Mouse (Mus musculus) frontal cortex, postnatal 25 days (tissue): ENCODE measurements around the gene Olfr453.

ENCODE experiments used
- DNase-seq, 2 experiments: peaks; one replicate each; pipeline ENCODE4 v3.0.0; 2022; ENCODE audit warnings: low spot score in 2 of 2

Olfr453 gene

DNA sequence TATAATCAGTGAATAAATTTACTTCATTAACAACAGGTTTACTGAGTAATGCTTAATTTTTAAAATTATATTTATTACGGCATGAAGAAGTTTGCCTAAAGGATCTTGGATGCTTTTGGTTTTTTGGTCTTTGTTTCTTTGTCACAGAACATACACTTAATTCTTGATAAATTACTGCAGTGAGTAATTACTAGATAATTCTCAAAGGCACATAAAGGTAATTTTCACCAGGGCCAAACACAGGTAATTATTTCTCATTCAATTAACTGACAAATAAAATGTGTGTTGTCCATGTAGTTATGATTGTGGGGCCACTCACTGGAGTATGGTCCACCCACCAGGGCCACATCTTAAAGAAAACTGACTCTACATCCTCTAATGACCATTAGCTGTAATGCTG lies at the start of gene Olfr453:
Olfr453 (plus strand) TSS at position 301 of the 400 bp plus-strand sequence.
- no peak for DNase-seq

DNA sequence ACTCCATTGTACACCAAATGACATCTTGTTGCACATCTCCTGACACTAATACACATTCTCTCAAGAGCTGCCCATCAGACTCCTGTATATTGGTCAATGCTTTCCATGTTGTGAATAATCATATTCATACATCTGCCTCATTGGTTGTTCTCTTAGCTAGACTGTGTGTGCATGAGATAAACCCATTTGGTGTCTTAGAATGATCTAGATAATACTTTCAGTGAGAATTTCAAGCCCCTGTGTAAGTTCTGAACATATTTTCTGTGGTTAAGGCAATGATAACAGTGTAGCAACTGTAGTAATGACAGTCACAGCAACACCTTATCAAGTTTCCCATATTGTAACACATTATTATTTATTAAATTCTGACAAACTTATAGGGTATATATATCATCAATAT lies 49.4 kb upstream of the Olfr453 start:
- DNase-seq, result no peak

DNA sequence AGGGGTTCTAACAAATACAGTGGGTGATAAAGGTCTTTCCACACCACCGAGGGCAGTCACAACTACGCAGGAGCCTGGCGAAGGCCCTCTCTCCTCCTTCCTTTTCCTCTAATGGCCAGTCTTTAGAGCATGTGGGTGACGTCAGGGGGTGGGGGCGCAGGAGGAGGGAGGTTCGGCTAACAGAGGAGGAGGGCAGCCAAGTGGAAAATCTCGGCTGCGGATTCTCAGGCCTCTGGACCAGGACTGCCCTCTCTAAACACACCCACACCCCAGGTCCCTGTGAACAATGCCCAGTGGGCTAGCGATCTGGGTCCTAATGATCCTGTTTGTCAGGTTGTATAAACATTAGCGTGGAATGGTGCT lies 47.0 kb upstream of the Olfr453 start:
- DNase-seq, result peak; percentile 41 to 51

DNA sequence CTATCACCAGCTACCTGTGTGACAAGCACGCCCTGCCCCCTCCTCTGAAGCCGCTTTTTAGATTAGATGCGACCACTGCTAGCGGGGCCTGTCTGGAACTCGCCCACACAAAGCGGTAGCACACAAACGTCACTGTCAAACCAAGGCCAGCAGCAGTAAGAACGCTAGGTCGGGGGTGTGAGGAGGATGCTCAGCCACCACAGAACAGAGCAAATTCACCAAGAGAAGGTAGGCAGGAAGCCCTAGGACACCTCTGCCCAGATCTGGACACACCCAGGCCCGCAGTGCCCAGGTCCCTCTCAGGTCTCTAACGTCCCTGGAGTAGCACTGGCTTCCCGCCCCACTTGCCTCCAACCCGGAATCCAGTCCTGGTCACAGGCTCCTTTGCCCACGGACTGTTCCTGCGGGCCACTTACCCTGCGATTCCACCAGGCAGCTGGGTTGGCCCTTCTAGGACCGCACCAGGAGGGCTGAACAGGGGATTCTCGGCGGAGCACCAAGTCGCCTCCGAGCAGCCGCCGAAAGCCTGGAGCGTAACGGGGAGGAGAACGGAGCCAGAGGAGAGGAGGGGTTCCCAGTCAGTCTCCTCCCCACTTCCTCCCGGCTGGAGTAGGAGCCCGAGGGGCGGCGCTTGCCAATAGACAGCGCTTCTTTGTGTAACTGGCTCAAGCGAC lies 46.5 kb upstream of the Olfr453 start:
- peak; percentile 61 to 76 for DNase-seq

DNA sequence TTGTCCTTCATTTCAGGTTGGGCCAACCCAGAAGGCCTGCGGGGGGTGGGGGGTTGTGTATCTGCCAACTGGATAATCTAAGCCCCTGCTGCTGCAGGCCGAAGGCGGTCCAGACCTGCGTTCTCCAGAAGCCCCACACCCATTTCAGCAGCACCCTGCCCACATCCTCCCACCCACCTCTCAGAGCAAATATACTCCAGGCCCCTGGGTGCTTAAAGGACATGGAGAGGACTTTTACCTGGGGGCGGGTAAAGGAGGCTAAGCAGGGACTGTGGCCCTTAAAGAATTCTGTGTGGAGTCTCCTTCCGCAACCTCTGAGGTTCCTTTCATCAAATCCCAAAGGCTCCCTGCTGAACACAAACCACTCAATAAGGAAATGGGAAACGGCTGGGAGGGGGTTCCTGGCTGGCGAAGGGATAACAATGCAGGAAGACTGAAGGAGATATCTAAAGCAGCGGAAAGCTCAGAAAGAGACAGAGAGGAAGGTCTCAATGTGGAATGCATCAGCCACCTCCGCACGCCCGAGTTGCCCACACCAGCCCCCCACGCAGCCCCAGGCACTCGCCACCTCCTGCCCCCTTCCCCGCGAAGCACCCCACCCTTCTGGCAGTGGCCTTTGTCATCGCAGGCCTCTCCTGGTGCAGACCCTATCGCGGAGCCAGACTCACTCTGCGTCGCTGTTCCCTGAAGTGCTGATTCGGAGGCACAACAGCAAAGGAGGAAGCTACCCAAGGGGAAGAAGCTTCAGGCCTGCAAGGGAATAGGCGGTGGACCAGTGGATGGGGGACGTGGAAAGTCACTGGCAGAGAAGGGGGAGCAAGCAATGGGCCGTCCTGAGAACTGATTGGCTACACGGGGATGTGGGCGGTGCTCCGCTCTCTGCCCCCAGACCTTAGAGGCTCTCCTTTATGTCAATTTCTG lies 29.6 kb upstream of the Olfr453 start, which contains the start of gene Tcaf1:
Tcaf1 (minus strand) TSS at position 798 of the 921 bp plus-strand sequence.
- DNase-seq, result peak; percentile 76 to 81

DNA sequence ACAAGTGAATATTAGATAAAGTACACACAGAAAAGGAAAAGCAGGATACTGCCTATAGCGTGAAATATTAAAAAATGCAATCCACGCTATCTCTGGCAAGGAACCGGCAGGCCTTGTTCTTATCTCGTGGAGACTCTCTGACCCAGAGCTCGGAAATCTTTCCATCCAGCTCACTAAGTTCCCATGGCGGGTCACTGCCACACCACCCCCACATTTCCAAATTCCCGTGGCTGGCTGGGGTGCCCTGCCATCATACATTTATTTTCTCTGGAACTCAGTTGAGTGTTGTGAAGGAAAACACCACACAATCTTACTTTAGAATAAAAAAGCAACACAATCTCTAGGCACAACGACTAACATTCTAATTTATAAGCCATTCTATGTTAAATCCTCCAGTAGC lies 24.5 kb upstream of the Olfr453 start:
- no peak for DNase-seq

DNA sequence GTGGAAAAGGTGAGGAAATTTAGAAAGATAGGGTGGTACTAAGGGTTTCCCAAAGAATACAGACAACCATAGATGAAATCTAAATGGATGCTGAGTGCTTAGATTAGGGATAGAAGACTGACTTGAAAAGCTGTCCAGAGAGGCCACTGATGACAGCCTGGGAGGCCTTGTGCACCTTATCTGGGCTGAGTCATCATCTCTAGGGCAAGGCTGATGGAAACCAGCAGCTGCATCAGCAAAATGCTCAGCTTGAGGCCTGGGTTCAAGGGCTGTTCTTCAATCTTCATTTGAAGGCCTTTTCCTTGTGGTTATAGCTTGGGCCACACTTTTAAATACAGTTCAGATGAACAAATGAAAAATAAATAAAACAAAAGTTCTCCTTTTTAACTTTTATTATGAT lies 21.2 kb upstream of the Olfr453 start:
- no peak for DNase-seq

DNA sequence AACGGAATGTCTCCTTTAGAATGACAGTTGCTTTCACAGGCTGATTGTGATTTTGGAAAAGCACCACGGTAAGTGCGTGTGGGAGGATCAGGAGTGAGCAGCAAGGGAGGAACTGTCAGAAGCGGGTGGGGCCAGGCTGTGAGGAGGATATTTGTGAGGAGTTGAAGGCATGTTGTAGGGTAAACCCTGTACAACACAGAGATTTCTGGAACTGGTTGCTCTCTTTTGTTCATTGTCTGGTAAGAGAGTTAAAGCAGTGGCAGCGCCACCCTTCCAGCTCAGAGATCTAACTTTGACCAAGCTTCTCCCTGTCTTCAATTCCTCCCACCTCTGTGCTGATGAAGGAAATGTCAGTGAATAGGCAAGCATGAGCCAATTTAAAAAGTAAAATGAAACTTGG lies 3.1 kb downstream of the Olfr453 start:
- no peak for DNase-seq

DNA sequence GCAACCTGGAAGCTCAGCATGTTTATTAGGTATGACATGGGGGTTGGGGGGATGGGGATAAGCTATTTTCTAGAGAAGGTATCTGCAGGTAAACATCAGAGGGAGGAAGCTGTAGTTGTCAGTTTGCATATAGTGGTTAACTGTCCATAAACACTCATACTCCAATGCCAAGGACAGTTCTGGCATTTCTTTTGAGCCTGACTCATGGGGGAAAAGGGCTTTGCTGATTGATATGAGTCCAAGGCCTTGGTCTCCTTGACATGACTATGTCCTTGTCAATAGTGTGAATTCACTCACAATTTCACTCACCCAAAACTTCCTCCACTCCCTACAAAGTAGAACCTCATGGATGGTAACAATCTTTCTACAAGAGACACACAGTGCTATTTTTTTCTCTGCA lies 8.7 kb downstream of the Olfr453 start:
- no peak for DNase-seq

DNA sequence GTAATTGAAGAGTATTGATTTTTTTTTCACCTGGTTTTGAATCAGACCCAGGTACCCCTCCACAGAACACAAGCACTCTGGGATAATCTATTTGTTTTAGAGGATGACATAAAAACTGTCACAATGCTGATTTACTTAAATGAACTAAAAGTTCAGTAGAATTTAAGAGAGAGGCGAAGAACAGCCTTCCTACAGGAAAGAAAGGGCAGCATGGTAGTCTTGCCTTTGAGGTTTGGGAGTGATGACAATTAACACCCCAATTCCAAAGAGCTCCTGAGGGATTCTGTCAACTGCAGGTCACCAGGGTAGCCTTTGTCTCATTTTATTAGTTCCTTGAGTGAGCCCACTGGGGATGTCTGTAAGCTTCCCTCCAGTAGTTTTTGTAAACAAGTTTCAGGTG lies 16.9 kb downstream of the Olfr453 start, which contains the start of gene Olfr38:
Olfr38 (plus strand) TSS at position 301 of the 400 bp plus-strand sequence.
- no peak for DNase-seq

DNA sequence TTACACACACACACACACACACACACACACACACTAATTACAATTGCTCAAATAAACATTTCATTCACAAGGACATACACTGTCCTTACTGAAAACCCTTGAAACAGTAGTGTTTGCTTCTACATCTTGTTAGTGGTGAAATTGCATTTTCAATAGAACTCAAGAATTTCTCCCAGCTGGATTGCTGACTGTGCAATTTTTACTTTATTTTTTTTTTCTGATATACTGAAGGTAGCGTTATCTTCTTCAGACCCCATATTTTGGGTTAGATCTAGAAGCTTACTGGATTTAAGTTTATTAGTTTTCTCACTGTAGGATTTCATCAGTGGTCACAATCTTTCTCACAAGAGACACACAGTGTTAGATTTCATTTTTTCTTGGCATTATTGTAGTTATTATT lies 37.9 kb downstream of the Olfr453 start:
- no peak for DNase-seq

DNA sequence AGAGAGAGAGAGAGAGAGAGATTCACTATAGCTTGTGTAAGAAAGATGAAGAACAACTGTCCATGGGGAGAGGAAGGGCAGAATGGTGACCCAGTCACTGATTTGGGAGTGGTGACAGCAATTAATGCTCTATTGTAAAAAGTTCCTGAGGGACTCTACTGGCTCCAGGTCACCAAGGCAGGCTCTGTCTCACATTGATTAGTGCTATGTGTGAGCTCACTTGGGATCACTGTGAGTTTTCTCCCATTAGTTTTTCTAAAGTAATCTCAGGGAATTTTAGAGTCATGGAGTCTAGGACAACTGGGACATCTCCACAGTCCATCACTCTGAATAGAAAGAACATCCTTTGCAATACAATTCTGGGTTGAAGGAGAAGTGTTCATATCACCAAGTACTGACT lies 45.6 kb downstream of the Olfr453 start, which contains the start of gene Olfr452:
Olfr452 (plus strand) TSS at position 301 of the 400 bp plus-strand sequence.
- DNase-seq, result no peak

DNA sequence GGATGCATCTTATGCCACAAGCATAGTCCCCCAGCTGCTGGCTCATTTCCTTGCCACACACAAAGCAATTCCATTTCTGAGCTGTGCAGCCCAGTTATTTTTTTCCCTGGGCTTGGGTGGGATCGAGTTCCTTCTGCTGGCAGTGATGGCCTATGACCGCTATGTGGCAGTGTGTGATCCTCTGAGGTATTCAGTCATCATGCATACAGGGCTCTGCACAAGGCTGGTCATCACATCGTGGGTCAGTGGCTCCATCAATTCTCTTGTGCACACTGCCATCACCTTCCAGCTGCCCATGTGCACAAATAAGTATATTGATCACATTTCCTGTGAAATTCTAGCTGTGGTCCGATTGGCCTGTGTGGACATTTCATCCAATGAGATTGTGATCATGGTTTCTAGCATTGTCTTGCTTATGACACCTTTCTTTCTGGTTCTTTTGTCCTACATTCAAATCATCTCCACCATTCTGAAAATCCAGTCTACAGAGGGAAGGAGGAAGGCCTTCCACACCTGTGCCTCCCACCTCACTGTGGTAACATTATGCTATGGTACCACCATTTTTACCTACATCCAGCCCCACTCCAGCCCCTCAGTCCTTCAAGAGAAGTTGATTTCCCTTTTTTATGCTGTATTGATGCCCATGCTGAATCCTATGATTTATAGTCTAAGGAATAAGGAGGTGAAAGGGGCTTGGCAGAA lies 51.2 kb downstream of the Olfr453 start:
- DNase-seq, result no peak

DNA sequence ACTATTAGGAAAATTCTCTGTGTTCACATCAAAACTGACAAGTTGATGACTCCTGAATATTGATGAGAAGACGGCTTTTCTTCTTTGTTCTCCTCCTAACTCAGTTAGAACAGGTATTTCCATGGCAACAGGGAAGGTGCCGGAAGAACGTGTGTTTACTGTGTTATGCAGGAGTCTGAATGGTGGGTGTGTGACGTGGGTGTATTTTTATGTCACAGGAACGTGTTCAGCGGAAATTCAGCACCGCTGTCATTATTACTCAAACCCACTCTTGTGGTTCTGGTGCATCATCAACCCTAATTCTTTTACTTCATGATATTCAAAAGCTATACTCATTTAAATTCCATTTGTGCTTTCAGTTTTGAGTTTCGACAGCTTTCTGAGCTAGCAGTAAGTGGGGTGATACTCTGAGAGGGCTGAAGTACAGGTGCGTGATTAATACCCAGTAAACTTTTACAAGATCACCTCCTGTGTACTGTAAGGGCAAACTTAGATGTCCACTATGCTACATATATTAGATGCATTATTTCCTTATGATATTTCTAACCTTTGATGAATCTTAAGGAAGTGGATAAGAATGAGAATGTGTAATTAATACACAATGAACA lies 51.9 kb downstream of the Olfr453 start:
- no peak for DNase-seq

DNA sequence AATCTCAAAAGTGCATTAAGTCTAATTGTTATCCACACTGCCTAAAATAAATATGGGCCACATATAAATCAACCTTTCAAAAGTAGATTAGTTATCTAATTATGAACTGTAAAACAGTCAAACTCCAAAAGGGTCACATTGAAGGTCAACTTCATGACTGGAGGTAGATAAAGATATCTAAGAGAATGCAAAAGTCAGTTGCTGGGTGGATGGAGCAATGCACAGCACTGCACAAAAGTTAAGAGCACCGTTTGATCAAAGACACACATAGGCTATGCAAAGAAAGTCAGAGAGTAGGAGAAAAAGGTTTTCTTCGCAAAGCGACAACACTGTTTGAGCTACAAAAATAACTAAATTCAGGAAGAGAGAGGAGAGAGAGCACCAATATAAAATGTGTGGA lies 55.8 kb downstream of the Olfr453 start:
- DNase-seq, result no peak
